Mouse (Mus musculus) CD8-positive naive resting alpha-beta T cell, adult 2 months (primary cell): ENCODE data around the gene Tmem131l.

Experiments used
- DNase-seq, 2 experiments: peaks; one replicate each; pipeline ENCODE4 v3.0.0; 2022; ENCODE audit warnings: low read depth in 2 of 2, low spot score in 2 of 2

Gene Tmem131l

GRCm38 (mm10) chr3:84048729-84049175, 8.8 kb upstream of the Tmem131l start:
- no peak for DNase-seq

GRCm38 (mm10) chr3:84046206-84046605, 6.2 kb upstream of the Tmem131l start:
- peak in 1 of 2 experiments; percentile 15 for DNase-seq

GRCm38 (mm10) chr3:84041739-84042138, 1.8 kb upstream of the Tmem131l start:
- no peak for DNase-seq

GRCm38 (mm10) chr3:84040476-84041082, 604 bp upstream of the Tmem131l start:
- peak in 1 of 2 experiments; percentile 45 for DNase-seq

- peak in 1 of 2 experiments; percentile 55 for DNase-seq
Measured at GRCm38 (mm10) chr3:84038981-84039645, 862 bp downstream of the Tmem131l start.

GRCm38 (mm10) chr3:84038126-84038525, 1.8 kb downstream of the Tmem131l start:
- no peak for DNase-seq

- DNase-seq = no peak
Measured at GRCm38 (mm10) chr3:84037536-84037935, 2.4 kb downstream of the Tmem131l start.

GRCm38 (mm10) chr3:84036866-84037265, 3.1 kb downstream of the Tmem131l start:
- no peak for DNase-seq

- DNase-seq = no peak
Measured at GRCm38 (mm10) chr3:84035728-84036364, 4.1 kb downstream of the Tmem131l start.

GRCm38 (mm10) chr3:84034115-84034780, 5.7 kb downstream of the Tmem131l start:
- DNase-seq = no peak

- no peak for DNase-seq
Measured at GRCm38 (mm10) chr3:84032933-84033730, 6.8 kb downstream of the Tmem131l start.

- no peak for DNase-seq
Measured at GRCm38 (mm10) chr3:84032419-84032818, 7.6 kb downstream of the Tmem131l start.

- DNase-seq = no peak
Measured at GRCm38 (mm10) chr3:84031216-84031615, 8.8 kb downstream of the Tmem131l start.

GRCm38 (mm10) chr3:84028968-84029367, 11.0 kb downstream of the Tmem131l start:
- DNase-seq = no peak

- DNase-seq = no peak
Measured at GRCm38 (mm10) chr3:84027691-84028159, 12.2 kb downstream of the Tmem131l start.

- no peak for DNase-seq
Measured at GRCm38 (mm10) chr3:84024512-84025072, 15.4 kb downstream of the Tmem131l start.

GRCm38 (mm10) chr3:84022723-84023122, 17.3 kb downstream of the Tmem131l start:
- DNase-seq = no peak

GRCm38 (mm10) chr3:84022201-84022584, 17.8 kb downstream of the Tmem131l start:
- DNase-seq = no peak

GRCm38 (mm10) chr3:84021217-84022200, 18.5 kb downstream of the Tmem131l start:
- no peak for DNase-seq
